Mouse (Mus musculus): ENCODE measurements at regions not wholly inside any gene's neighbourhood (a gene's known extent, or its start where the extent isn't known, plus 50 kb on each side); places are given as distances from the start of the nearest gene placed in this dataset.

DNA sequence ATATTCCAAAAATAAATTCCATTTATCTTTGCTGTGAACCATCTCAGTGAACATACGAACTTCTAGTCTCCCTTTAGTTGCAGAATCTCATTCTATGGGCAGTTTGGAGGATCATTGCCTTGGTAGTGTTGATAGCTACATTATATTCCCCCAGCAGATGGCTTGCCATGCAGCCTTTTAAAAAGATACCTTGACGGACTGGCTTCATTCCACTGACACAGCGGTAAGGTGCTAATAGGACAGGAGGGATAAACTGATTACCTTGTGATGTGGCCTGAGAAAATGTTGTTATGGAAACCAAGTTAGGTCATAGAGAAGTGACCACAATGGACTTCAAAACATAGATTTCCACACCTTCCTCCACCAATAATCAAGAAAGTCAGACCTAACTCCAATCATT, 215.5 kb upstream of the Tmc3 start:
- Histone ChIP-seq H3K4me1 (ENCODE audit: control insufficient read depth, insufficient read depth, low read length) (no peaks in the 10 kb centered on the region), H3K27ac (ENCODE audit: low read length) (no peak overlapping the region), H3K4me3 (ENCODE audit: low read depth, low read length) (no peak overlapping the region), H3K9ac (ENCODE audit: low read depth, low read length) (no peak overlapping the region), H3K9me3 (replicated peaks; ENCODE audit: control insufficient read depth, low read length, poor library complexity, severe bottlenecking) (no peaks in the 10 kb centered on the region), H3K27me3 (ENCODE audit: control insufficient read depth, insufficient read depth, low read depth, low read length) (no peaks in the 10 kb centered on the region), H3K36me3 (ENCODE audit: control insufficient read depth, insufficient read depth, low read length) (no peaks in the 10 kb centered on the region), H3K4me2 (ENCODE audit: low read length) (no peak overlapping the region)
- WGBS: 84% methylated on average over 3 of the region's 3 CpGs
- ATAC-seq: no peak

DNA sequence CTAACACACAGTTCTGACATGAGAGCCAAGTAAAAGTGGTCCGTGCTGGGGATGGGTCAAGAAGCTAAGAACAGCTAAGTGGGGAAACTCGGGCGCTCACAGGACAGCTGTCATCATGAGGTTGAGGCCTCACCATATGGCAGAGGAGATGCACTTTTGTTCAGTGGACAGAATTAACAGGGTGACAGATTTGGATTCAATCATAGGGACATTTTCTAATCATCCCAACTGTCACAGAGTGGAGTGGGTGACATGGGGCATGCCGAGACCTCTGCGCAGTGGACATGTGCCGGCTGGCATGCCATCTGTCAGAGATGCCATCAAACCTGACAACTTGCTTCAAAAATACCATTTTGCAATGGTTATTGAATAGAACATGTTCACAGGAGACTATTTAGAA, 215.1 kb upstream of the Tmc3 start:
- ATAC-seq: no peak
- no peaks in the 10 kb centered on the region for H3K9me3 ChIP-seq (replicated peaks; ENCODE audit: control insufficient read depth, low read length, poor library complexity, severe bottlenecking)
- no peak overlapping the region for H3K9ac ChIP-seq (ENCODE audit: low read depth, low read length)
- H3K4me2 ChIP-seq (ENCODE audit: low read length): no peak overlapping the region
- WGBS: 79% methylated on average over 6 of the region's 6 CpGs
- no peaks in the 10 kb centered on the region for H3K27me3 ChIP-seq (ENCODE audit: control insufficient read depth, insufficient read depth, low read depth, low read length)
- no peak overlapping the region for H3K27ac ChIP-seq (ENCODE audit: low read length)
- no peak overlapping the region for H3K4me3 ChIP-seq (ENCODE audit: low read depth, low read length)
- no peaks in the 10 kb centered on the region for H3K4me1 ChIP-seq (ENCODE audit: control insufficient read depth, insufficient read depth, low read length)
- H3K36me3 ChIP-seq (ENCODE audit: control insufficient read depth, insufficient read depth, low read length): no peaks in the 10 kb centered on the region

DNA sequence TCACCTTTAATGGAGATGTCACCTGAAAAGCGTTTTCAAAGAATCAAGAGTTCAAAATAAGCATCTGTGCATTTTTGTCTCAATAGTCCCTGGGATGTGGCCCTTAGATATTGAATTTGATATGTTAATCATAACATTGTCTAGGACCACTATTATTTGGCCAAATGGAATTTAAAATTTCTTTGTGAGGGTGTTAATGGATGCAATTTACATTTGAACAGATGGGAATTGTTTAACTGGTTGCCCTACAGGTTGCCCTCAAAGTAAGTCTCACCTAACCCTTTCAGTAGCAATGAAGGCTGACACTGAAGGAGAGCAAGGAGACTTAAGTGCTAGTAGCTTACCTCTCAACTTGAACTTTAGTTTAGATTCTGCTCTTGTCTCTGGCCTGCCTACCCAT, 207.9 kb upstream of the Tmc3 start:
- Histone ChIP-seq H3K27me3 (ENCODE audit: control insufficient read depth, insufficient read depth, low read depth, low read length) (no peaks in the 10 kb centered on the region), H3K36me3 (ENCODE audit: control insufficient read depth, insufficient read depth, low read length) (no peaks in the 10 kb centered on the region), H3K4me2 (ENCODE audit: low read length) (no peak overlapping the region), H3K9me3 (replicated peaks; ENCODE audit: control insufficient read depth, low read length, poor library complexity, severe bottlenecking) (no peaks in the 10 kb centered on the region), H3K9ac (ENCODE audit: low read depth, low read length) (no peak overlapping the region), H3K4me1 (ENCODE audit: control insufficient read depth, insufficient read depth, low read length) (peaks cover 4% of the 10 kb centered on the region), H3K27ac (ENCODE audit: low read length) (no peak overlapping the region), H3K4me3 (ENCODE audit: low read depth, low read length) (no peak overlapping the region)
- WGBS: 74% methylated on average over 1 of the region's 1 CpGs
- ATAC-seq: no peak

DNA sequence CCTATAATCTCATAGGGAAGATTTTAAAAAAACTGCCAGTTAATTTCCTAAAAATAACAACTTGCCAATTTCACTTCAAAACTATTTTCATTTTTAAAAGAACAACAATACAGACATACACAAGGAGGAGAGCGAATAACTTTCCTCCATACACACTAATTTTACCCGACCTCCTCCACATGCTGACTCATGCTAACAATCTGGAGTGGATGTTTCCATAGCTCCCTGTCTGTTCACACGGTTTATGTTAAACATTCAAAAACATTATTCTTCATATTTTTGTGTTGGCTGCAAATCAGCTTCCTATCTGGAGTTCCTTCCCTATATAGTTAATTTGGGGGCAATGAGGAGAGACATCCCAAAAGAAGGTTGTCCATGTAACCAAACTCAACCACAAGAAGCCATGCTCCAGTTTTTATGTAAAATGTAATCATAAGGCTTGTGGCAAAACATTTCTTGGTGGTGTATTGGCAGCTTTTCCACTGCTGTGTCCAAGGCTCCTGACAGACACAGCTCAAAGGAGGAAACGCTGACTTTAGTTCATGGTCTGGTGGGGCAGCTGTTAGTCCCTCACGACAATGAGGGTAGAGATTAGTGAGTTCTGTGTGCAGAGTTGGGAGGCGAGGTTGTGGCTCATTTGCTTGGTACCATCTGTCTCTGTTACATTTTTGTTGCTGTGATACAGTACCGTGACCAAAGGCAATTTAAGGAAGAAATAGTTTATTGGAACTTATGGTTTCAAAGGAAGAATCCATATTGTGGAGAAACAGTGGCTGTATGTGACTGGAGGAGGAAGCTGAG, 203.1 kb upstream of the Tmc3 start:
- peak overlapping the region; percentile 30; the same call in 1 of the 2 replicates for H3K4me2 ChIP-seq (ENCODE audit: low read length)
- 60% methylated on average over 7 of the region's 7 CpGs for WGBS
- no peak for ATAC-seq

DNA sequence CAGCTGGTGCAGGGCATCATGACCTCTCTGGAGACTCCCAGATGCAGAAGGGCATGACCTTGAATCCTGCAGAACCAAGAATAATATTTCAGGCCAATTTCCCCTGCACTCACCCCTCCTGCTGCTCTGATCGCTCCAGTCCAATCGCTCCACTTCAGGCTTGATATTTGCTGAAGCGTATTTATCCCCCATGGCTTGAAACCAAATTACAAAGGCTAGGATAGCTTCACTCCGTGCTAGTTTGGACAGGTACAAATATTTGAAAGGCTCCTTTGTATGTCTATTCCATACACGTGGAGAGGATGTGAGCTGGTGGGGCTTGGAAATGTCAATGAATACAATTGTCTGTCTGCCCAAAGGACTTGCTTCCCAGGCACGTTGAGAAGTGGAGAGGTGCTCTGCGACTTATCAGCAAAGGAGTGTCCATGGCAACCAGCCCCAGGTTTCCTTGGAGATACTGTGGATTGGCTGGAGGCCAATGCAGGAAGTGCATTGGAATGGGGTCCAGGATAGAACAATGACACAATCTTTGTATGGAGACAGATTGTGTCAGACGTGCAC, 201.8 kb upstream of the Tmc3 start:
- 2% methylated on average over 8 of the region's 8 CpGs for WGBS
- peak overlapping the region; percentile 50 for H3K4me2 ChIP-seq (ENCODE audit: low read length)
- peaks cover 15% of the 10 kb centered on the region for H3K4me1 ChIP-seq (ENCODE audit: control insufficient read depth, insufficient read depth, low read length)
- H3K27ac ChIP-seq (ENCODE audit: low read length): peak overlapping the region; percentile 84
- H3K4me3 ChIP-seq (ENCODE audit: low read depth, low read length): peak overlapping the region; percentile 11
- no peaks in the 10 kb centered on the region for H3K9me3 ChIP-seq (replicated peaks; ENCODE audit: control insufficient read depth, low read length, poor library complexity, severe bottlenecking)
- peak overlapping the region; percentile 47; the same call in 1 of the 2 replicates for H3K9ac ChIP-seq (ENCODE audit: low read depth, low read length)
- no peaks in the 10 kb centered on the region for H3K36me3 ChIP-seq (ENCODE audit: control insufficient read depth, insufficient read depth, low read length)
- H3K27me3 ChIP-seq (ENCODE audit: control insufficient read depth, insufficient read depth, low read depth, low read length): no peaks in the 10 kb centered on the region
- peak; percentile 99 for ATAC-seq

More for the DNA sequence above, 203.1 kb upstream of the Tmc3 start:
- H3K27me3 ChIP-seq (ENCODE audit: control insufficient read depth, insufficient read depth, low read depth, low read length): no peaks in the 10 kb centered on the region
- no peaks in the 10 kb centered on the region for H3K9me3 ChIP-seq (replicated peaks; ENCODE audit: control insufficient read depth, low read length, poor library complexity, severe bottlenecking)
- peak overlapping the region; percentile 84 for H3K27ac ChIP-seq (ENCODE audit: low read length)
- no peak overlapping the region for H3K4me3 ChIP-seq (ENCODE audit: low read depth, low read length)
- no peak overlapping the region for H3K9ac ChIP-seq (ENCODE audit: low read depth, low read length)
- peaks cover 15% of the 10 kb centered on the region for H3K4me1 ChIP-seq (ENCODE audit: control insufficient read depth, insufficient read depth, low read length)
- no peaks in the 10 kb centered on the region for H3K36me3 ChIP-seq (ENCODE audit: control insufficient read depth, insufficient read depth, low read length)

DNA sequence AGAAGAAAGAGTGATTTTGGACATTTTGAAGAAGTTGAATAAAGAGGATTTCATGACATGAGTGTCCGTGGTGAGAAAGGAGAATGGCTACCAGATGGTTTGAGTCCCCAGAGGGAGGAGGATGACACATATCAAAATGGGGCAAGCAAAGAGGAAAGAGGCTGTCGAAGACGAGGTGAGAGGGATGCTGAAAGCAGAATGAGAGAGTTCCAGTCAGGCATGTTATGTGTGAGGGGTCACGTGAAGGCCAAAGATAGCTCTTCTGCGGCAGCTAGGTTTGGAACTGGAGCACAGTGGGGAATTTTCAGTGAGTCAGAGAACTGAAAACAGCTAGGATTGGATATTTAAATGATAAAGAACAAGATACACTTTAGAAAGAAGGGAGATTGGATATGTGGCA, 193.3 kb upstream of the Tmc3 start:
- 83% methylated on average over 5 of the region's 5 CpGs for WGBS
- no peaks in the 10 kb centered on the region for H3K36me3 ChIP-seq (ENCODE audit: control insufficient read depth, insufficient read depth, low read length)
- no peak overlapping the region for H3K9ac ChIP-seq (ENCODE audit: low read depth, low read length)
- no peak overlapping the region for H3K27ac ChIP-seq (ENCODE audit: low read length)
- H3K27me3 ChIP-seq (ENCODE audit: control insufficient read depth, insufficient read depth, low read depth, low read length): no peaks in the 10 kb centered on the region
- H3K4me2 ChIP-seq (ENCODE audit: low read length): no peak overlapping the region
- H3K4me1 ChIP-seq (ENCODE audit: control insufficient read depth, insufficient read depth, low read length): no peaks in the 10 kb centered on the region; the same call in 1 of the 2 replicates
- H3K9me3 ChIP-seq (replicated peaks; ENCODE audit: control insufficient read depth, low read length, poor library complexity, severe bottlenecking): no peaks in the 10 kb centered on the region
- no peak for ATAC-seq
- no peak overlapping the region for H3K4me3 ChIP-seq (ENCODE audit: low read depth, low read length)

DNA sequence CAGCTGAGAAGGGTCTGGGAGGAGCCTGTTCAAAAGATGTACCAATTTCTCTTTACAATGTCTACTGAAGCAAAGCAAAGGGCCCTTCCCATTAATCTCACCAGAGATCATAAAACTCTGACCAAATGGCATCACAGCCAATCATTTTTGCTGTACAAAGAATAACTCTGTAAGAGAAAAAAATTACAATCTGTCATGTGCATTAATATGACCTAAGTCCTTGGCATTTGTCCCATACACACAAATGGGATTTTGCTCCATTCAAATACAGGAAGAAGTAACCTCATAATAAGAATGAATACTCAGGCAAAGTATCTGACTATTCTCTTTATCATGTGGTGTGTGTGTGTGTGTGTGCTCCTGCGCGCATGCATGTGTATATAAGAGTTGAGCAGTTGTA, 192.5 kb upstream of the Tmc3 start:
- no peaks in the 10 kb centered on the region; the same call in 1 of the 2 replicates for H3K4me1 ChIP-seq (ENCODE audit: control insufficient read depth, insufficient read depth, low read length)
- no peak for ATAC-seq
- H3K4me2 ChIP-seq (ENCODE audit: low read length): no peak overlapping the region
- 95% methylated on average over 2 of the region's 2 CpGs for WGBS
- H3K36me3 ChIP-seq (ENCODE audit: control insufficient read depth, insufficient read depth, low read length): no peaks in the 10 kb centered on the region
- no peaks in the 10 kb centered on the region for H3K9me3 ChIP-seq (replicated peaks; ENCODE audit: control insufficient read depth, low read length, poor library complexity, severe bottlenecking)
- no peak overlapping the region for H3K4me3 ChIP-seq (ENCODE audit: low read depth, low read length)
- H3K27me3 ChIP-seq (ENCODE audit: control insufficient read depth, insufficient read depth, low read depth, low read length): no peaks in the 10 kb centered on the region
- H3K9ac ChIP-seq (ENCODE audit: low read depth, low read length): no peak overlapping the region
- no peak overlapping the region for H3K27ac ChIP-seq (ENCODE audit: low read length)

DNA sequence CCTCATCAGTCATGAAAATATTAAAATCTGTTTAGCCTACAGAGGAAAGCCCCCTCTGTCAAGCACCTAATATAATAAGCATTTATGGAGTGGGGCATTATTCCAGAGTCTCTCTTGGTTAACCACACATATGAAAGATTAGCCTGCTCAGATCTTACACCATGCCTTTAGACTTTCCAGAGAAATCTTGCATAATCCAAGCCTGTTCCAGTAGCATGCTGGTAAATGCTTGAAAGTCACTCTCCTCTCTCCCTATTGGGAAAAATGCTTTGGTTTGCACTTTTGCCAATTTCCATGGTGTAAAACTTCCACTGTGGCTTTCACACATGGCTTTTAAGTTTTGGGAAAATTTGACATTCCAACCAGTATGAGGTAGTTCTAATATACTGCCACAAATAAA, 192.1 kb upstream of the Tmc3 start:
- Histone ChIP-seq H3K4me3 (ENCODE audit: low read depth, low read length) (no peak overlapping the region), H3K36me3 (ENCODE audit: control insufficient read depth, insufficient read depth, low read length) (no peaks in the 10 kb centered on the region), H3K27ac (ENCODE audit: low read length) (no peak overlapping the region), H3K9me3 (replicated peaks; ENCODE audit: control insufficient read depth, low read length, poor library complexity, severe bottlenecking) (no peaks in the 10 kb centered on the region), H3K4me1 (ENCODE audit: control insufficient read depth, insufficient read depth, low read length) (no peaks in the 10 kb centered on the region; the same call in 1 of the 2 replicates), H3K27me3 (ENCODE audit: control insufficient read depth, insufficient read depth, low read depth, low read length) (no peaks in the 10 kb centered on the region), H3K9ac (ENCODE audit: low read depth, low read length) (no peak overlapping the region), H3K4me2 (ENCODE audit: low read length) (no peak overlapping the region)
- no peak for ATAC-seq

DNA sequence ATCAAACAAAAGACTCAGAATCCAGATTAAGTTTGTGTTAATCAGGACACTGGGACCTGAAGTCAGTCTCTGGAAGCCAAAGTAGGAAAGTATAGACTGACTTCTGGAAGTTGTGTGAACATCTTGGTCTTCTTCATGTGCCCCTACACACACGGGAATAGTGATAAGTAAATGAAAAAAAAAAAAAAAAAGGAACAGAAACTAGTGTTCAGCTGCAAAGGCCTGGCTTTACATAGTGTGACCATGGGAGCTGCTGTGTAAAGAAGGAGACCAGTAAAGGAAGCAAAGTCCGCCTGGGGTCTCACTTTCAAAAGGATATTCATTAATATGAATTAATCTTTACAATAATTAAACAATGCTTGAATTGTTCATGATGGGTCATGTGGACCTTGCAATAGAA, 190.6 kb upstream of the Tmc3 start:
- no peaks in the 10 kb centered on the region for H3K9me3 ChIP-seq (replicated peaks; ENCODE audit: control insufficient read depth, low read length, poor library complexity, severe bottlenecking)
- 53% methylated on average over 2 of the region's 2 CpGs for WGBS
- no peak for ATAC-seq
- H3K36me3 ChIP-seq (ENCODE audit: control insufficient read depth, insufficient read depth, low read length): no peaks in the 10 kb centered on the region
- no peak overlapping the region for H3K4me3 ChIP-seq (ENCODE audit: low read depth, low read length)
- no peak overlapping the region for H3K4me2 ChIP-seq (ENCODE audit: low read length)
- no peaks in the 10 kb centered on the region for H3K27me3 ChIP-seq (ENCODE audit: control insufficient read depth, insufficient read depth, low read depth, low read length)
- no peak overlapping the region for H3K27ac ChIP-seq (ENCODE audit: low read length)
- H3K4me1 ChIP-seq (ENCODE audit: control insufficient read depth, insufficient read depth, low read length): no peaks in the 10 kb centered on the region; the same call in 1 of the 2 replicates
- H3K9ac ChIP-seq (ENCODE audit: low read depth, low read length): no peak overlapping the region
